Mouse (Mus musculus) thymus, postnatal 36 days (tissue): ENCODE data around the gene Tas2r137.

Experiments
- DNase-seq, 2 experiments: peaks; one replicate each; pipeline ENCODE4 v3.0.0; 2022; ENCODE audit warnings: mixed read lengths in 2 of 2

Tas2r137 gene

DNA sequence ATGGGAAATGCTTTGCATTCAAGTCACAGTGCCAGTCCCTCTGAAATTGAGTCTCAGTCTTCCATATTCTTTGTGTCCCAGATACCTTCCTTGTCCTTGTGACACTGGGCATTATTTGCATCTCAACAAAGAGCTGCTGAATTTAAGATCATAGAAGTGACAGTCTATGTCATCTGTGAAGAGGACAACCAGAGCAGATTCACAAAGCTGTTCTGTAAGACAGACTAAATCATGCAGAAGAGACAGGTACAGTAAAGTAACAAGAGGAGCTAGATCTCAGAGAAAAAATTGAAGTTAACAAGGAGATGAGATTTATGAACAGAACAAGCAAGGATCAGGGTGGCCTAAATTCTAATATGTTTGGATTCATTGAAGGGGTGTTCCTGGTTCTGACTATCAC, at the start of gene Tas2r137:
Gene Tas2r137, plus strand, starts transcription at position 301 of the 400 bp plus-strand sequence.
- DNase-seq = no peak

- DNase-seq = no peak
Measured at GRCm38 (mm10) chr6:40441276-40441675, 49.8 kb upstream of the Tas2r137 start.

DNA sequence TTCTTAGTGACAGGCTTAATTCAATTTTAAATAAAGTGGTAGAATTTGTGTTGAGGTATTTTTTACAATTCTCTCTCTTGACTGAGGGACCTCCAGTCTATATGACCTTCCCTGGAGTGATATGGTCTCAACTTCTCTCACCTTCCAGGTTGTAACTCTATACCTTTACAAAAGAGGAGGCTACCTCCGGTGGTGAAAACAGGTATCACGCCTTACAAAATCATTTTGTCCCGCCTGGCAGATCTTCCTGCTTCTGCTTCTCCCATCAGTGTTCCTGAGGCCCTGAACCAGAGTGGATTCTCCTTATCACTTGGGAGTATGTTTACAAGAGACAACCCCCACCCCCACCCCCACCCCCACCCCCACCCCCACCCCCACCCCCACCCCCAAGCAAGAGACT, 49.3 kb upstream of the Tas2r137 start:
- DNase-seq = no peak

- no peak for DNase-seq
Measured at GRCm38 (mm10) chr6:40443281-40443928, 47.6 kb upstream of the Tas2r137 start.

DNA sequence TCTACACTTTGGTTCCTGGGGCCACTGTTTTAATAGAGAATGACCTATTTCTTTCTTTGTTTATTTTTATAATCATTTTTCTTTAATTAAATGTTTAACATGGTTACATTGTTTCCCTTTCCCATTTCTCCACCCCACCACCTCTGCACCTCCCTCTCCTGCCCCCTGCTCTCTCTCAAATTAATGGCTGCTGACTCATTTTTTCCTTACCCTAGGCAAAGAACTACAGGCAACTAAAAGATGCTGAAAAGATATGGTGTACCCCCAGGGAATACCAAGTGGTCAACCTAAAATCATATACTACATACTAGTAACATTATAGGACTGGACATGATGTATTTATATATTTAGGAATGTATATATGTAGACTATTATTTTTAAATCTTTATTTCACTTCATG, 42.4 kb upstream of the Tas2r137 start:
- DNase-seq = no peak

DNA sequence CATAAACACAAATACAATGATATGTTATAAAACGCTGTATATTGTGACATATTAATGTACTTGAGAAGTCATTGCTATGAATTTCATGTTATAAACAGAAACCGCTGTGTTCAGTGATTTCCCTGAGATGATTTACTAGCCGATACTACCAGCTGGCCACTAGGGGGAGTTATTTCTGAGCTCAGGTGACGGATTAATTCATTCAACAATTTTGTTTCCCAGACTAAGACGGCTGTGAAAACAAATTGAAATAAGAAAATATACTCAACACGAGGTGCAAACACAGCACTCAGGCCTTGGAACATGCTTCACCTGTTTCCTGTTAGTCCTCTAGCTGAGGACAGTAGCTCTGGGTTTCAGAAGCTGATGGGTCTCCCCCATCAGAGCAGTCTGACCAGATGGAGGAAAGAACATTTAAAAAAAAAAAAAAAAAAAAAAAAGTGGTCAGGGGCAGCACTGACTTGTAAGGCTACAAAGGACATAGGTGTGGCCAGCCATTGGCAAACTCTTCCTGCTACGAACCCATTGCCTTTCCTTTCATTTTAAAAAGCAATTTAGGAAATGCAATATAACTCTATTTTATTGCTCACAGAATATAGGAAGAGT, 36.5 kb upstream of the Tas2r137 start:
- DNase-seq = no peak

- DNase-seq = peak; percentile 9 to 16
Measured at GRCm38 (mm10) chr6:40465710-40466109, 25.3 kb upstream of the Tas2r137 start.

DNA sequence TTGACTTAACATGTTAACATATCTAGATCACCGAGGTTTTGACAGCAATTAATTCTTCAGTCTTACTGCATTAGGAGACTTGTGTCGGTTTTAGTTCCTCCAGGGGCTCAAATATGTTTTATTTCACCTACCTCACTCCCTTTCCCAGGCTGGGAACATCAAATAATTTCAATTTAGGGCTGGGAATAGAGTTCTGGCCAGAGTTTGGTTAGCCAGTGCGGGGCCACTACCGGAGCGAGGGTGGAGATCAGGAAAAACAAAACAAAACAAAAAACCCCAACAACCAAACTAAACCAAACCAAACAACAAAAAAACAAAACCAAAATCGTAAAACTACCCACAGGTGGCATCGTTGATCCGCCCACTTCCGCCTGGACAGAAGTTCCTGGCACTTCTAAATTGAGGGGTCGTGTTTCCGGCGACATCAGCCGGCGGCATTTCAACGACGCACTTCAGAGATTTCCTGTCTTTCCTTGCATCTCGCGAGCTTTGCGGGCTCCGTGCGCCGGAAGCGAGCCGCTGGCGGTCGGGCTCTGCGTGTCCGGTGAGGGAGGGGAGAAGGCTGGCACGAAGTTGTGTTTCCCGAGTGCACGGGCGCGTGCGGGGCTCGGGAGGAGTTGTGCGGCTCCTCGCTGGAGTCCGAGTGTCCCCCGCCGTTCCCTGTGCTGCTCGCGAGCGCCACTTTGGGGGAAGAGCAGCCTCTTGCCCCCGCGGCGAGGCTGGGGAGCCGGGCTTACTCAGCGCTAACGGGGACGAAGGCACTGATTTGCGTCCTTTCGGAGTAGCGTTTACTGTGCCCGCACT, 19.9 kb upstream of the Tas2r137 start, which contains the start of gene Ssbp1:
Gene Ssbp1, plus strand, starts transcription at position 437 of the 804 bp plus-strand sequence.
- DNase-seq = peak; percentile 90 to 93

GRCm38 (mm10) chr6:40471720-40472010, 19.4 kb upstream of the Tas2r137 start:
- no peak for DNase-seq

DNA sequence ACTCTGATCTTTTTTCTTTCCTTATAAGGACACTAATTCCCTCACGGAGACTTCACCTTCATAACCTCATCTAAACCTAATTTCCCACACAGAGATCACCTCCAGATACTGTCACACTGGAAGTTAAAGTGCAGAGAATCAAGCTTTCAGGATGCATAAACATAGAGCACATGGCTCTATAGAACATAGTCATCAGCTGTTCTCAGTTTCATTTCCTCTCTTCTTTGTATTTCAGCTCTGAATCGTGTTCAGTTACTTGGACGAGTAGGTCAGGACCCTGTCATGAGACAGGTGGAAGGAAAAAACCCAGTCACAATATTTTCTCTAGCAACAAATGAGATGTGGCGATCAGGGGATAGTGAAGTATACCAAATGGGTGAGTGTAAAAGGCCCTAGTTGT, 14.9 kb upstream of the Tas2r137 start:
- no peak for DNase-seq

DNA sequence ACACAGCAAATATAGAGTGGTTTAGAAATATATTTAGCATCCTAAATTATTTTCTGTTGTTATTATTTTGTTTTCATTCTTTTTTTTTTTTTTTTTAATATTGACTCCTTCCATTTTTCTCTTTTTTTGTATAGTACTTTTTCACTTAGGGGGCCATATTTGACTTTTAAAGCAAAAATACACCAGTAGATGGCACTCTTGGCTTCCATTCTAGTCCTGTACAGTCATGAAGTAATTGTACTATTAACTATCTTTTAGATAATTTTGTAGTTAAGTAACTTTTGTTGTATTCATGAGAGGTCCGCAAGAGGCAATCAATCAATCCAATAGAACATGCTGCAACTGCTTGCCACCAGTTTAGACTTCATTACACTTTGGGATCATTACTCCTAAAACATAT, 11.3 kb upstream of the Tas2r137 start:
- no peak for DNase-seq

DNA sequence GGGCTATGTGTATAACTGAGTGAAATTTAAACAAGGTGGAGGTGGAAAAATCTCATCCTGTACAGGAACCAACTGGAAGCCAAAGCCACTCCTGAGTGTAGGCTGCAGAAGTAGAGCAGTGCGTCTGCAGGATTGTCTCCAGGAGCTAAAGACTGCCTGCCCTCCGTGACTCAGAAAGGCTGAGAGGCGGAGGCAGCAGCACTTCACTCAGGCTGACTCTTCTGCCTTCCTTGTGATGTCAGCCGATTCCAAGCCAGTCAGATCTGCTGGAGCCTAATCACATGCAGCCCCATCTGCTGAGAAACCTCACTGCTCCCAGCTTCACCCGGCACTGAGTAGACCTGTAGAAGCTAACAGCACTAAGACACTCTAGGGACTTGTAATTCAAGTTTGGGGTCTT, 8.7 kb upstream of the Tas2r137 start:
- no peak for DNase-seq

GRCm38 (mm10) chr6:40493229-40493628, 2.2 kb downstream of the Tas2r137 start, which contains the start of gene Tas2r108:
TSS of gene Tas2r108 (plus strand) at chr6:40493529.
- no peak for DNase-seq

GRCm38 (mm10) chr6:40519408-40519807, 28.4 kb downstream of the Tas2r137 start, which contains the start of gene Prss37:
TSS of gene Prss37 (minus strand) at chr6:40519508.
- no peak for DNase-seq
